Mouse (Mus musculus) E14TG2a.4 (cell line): Measurements from ENCODE around the gene Ints4.

ENCODE experiments used
- CTCF ChIP-seq: conservative IDR thresholded peaks from 2 replicates; pipeline ENCODE4 v1.5.1; 2014; ENCODE audit warnings: low read length
- NANOG ChIP-seq: IDR thresholded peaks from 2 replicates; pipeline ENCODE4 v1.6.1; 2014; ENCODE audit warnings: borderline replicate concordance, low read length, mixed read lengths
- POU5F1 ChIP-seq: IDR thresholded peaks from 2 replicates; pipeline ENCODE4 v1.6.1; 2014; ENCODE audit warnings: low read length, borderline replicate concordance

DNA sequence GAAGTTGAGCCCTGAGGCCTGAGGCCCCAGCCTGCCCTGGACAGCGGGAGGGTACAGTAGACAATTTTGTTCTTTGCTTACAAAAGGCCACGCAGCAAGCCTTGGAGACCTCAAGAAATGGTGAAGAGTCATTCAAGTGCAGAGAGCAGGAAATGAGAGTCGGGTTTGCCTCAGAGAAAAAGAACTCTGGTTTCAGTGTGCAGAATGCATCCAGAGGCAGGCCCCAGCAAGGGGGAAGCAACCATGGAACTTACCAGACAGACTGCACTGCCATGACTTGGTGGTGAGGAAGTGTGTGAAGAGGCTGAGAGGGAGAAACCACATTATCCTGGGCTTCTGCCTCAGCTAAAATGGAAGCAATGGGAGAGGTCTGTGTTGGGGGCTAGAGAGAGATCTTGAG, 25.2 kb upstream of the Ints4 start:
- TF ChIP-seq CTCF = no peak
- TF ChIP-seq NANOG = no peak
- TF ChIP-seq POU5F1 = no peak
